Mouse (Mus musculus): ENCODE measurements at regions not wholly inside any gene's neighbourhood (a gene's known extent, or its start where the extent isn't known, plus 50 kb on each side); places are given as distances from the start of the nearest gene placed in this dataset.

DNA sequence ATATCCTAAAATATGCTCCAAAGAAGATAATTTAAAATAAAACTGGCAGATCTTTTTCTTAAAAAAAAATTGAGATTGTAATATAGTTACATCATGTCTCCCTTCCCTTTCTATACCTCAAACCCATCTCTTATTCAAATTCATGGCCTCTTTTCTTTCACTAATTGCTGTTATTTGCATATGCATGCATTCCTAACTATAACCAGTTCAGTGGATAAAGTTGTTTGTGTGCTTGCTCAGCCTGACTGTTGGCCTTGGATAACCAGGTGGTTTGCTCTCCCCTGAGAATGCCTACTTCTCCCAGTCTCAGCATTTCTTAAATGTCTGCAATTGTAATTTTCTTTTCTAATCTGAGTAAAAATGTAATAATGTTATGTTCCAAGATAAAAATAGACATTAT is 2154.8 kb downstream of the 4930444P10Rik start:
- DNase-seq: no peak

DNA sequence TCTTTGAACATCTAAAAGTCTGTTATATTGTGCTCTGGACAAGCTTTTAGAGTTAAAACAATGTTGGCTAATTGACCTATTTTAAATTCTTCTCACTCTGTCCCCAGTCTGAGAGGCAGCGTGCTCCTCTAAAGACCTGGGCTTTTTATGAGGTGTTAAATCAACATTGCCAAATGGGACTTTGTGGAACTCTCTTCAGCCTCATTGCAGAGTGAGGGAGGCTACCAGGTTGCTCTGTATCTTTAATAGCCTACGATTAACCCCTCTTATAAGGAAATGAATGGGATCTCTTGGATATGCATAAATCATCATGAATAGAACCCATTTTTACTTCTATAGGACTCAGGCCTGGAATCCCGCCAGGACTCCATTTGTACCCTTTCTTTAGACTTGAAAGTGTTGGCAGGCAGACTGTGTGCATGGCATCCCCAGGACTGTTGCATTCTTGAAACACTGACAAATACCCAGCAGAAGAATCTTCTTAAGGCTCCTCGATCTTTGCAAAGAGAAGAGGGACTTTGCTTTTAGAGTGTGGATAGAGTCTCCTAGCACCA is 2157.1 kb downstream of the 4930444P10Rik start:
- no peak for DNase-seq

DNA sequence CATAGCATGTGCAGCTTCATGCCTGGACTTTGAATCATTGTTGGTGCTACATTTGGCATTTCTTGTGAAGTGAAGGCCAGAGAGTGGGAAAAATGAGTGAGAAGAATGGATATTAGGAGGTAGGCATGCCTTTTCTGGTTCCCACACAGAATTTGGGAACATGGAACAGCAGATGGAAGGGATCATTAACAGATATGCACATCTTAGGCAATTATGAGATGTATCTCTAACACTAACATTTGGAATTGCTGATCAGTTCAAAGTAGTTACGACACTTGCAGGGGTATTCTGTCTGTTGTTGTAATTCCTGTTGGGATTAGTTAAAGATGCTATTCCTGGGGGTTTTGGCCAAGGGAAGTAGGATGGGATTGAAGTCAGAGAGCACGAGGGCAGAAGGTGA is 2164.4 kb downstream of the 4930444P10Rik start:
- no peak for DNase-seq

DNA sequence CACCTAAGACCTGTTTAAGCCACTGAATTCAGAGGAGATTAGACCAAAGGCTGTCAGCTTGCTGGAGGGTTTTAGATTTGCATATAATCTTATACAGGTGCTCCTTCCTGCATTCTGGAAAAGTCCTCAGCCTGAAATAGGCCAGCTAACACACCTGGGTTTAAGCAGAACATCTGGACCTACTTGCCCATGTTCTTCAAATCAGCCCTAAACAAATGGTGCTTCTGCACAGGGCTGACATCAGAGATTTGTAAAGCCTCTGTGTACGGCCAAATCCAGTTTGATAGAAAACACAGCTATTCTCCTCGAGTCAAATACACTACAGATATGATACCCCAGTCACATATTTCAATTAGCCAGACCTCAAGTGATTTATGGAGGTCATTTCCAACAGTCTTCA is 2165.2 kb downstream of the 4930444P10Rik start:
- DNase-seq: no peak

- DNase-seq: no peak
These were observed 2167.1 kb downstream of the 4930444P10Rik start for GRCm38 (mm10) chr1:13925994-13926393.

GRCm38 (mm10) chr1:13915216-13915615 is 2177.9 kb downstream of the 4930444P10Rik start:
- DNase-seq: no peak

DNA sequence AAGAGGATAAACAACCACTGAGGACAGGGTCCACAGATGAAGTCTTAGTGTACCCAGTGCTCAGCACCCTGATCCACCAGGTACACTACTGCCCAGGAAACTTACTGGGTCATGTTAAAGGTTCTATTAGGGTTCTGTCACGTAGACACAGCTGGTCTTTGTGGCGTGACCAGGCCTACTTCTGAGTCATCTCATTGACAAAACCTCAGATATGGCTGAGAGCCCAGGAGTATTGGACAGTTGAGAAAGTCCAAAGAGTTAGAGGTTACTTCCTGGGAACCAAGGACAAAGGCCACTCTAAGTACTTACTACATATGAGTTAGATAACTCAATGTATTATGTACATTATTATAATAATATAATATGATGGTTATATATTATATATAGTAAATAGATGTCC is 2214.0 kb downstream of the 4930444P10Rik start:
- DNase-seq: no peak

DNA sequence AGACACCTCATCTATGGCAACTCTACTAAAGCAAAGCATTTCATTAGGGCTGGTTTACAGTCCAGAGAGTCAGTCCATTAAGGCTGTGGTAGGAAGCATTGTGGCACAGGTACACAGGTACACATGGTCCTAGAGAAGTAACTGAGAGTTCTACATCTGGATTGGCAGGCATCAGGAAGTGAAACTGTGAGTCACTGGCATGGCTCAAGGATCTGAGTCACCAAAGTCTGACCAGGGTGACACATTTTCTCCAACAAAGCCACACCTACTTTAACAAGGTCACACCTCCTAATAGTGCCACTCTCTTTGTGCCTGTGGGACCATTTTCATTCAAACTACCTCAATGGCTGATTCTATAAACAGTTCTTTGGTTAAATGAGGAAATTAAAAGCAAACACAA is 2219.2 kb downstream of the 4930444P10Rik start:
- DNase-seq: no peak

GRCm38 (mm10) chr1:13872536-13872935 is 2220.6 kb downstream of the 4930444P10Rik start:
- no peak for DNase-seq

DNA sequence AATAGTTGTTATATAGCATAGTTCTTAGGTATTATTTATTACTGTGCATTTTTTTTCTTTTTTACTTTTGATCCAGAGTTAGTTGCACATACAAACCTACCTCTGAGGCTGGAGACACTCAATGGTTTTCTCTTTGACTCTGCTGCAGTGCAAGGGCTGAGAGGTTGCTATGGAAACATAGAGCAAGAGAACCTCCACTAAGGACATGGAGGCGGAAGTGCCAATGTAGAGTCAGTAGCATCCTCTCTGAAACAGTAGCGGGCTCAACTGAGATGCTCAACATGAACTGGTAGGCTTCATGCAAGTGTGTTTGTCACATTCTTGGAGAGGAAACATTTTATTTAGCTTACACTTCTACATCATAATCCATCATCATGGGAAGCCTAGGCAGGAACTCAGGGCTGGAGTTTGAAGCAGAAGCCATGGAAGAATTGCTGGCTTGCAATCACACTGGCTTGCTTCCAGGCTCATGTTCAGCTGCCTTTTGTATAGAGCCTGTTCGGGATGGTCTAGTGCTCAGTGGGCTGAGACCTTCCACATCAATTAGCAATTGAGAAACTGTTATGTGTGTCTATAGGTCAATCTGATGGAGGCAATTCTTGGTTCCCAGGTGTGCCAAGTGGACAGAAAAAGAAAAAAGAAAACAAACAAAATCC is 2222.4 kb downstream of the 4930444P10Rik start:
- no peak for DNase-seq

DNA sequence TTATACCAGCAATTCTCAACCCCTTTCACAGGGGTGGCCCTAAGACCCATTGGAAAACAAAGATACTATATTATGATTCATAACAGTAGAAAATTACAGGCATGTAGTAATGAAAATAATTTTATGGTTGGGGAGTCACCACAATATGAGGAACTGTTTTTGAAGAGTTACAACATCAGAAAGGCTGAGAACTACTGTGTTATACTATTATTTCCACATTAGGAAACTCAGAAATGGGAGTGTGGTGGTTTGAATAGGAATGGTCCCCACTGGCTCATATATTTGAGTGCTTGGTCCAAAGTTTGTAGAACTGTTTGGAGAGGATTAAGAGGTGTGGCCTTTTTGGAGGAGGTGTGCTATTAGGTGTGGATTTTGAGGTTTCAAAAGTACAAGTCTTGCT is 2227.4 kb downstream of the 4930444P10Rik start:
- no peak for DNase-seq

GRCm38 (mm10) chr1:13863712-13864111 is 2229.4 kb downstream of the 4930444P10Rik start:
- no peak for DNase-seq

DNA sequence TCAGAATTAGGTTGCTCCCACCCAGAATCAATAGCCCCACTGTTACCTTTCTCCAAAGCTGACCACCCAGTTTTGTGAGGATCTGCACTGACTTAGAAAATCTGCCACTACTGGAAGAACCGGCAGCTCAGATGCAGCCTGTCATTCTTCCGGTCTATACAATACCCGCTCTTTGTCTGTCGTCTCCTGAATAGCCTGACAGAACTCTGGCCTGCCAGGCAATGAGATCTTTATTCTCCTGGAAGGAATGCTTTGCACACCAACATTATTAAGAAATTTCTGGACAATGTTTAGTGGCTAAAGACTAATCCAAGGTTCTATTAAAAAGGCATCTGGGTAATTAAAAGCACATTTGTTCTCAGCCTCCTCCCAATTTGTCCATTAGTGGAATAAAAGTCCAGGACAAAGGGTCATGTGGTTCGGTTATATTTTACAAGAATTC is 2232.0 kb downstream of the 4930444P10Rik start:
- DNase-seq: no peak

- no peak for DNase-seq
These were observed 2232.7 kb downstream of the 4930444P10Rik start for GRCm38 (mm10) chr1:13860469-13860868.

- no peak for DNase-seq
These were observed 2233.4 kb downstream of the 4930444P10Rik start for GRCm38 (mm10) chr1:13859723-13860122.

- no peak for DNase-seq
These were observed 2234.6 kb downstream of the 4930444P10Rik start for GRCm38 (mm10) chr1:13858371-13859018.

DNA sequence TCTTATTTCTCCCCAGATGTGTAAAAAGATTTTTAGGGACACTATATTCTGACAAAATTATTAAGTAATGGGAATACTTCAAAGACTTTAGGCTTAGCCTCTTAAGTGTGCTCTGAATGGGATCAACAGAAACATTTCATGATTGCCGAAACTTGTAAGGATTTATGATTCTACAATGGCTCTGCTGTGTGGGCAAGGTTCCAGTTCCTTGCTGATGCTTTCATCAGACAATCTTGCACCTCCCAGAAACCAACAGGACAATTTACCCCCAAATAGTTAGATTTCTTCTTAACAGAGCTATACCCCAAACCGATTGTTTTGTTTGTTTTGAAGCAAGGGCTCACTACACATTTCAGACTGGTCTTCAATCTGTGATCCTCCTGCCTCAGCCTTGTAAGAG is 2236.1 kb downstream of the 4930444P10Rik start:
- DNase-seq: no peak

GRCm38 (mm10) chr1:13851144-13851543 is 2242.0 kb downstream of the 4930444P10Rik start:
- no peak for DNase-seq

GRCm38 (mm10) chr1:13849071-13849470 is 2244.1 kb downstream of the 4930444P10Rik start:
- no peak for DNase-seq

DNA sequence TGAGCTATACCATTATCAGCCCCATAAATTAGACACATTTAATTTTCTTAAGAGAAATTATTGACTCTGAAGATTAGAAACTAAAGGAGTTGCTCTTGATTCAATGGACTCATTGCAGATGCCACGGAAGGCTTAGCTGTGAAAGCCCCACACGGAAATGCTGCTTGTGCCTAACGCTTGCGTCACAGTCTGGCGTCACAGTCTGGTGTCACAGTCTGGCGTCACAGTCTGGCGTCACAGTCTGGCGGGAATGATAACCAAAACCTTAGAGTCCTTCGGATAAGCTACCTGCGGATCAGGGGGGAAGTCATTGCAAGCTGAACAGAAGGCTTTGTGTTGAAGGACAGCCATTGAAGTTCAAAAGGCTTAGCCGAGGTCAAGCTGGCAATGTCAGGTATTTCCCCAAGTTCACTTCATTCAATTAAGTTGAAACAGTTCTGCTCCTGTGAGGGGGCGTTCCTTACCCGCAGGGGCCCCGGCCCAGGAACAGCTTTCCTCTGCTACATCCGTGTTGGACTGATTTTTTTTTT is 2246.7 kb downstream of the 4930444P10Rik start:
- no peak for DNase-seq

GRCm38 (mm10) chr1:13840309-13840622 is 2252.9 kb downstream of the 4930444P10Rik start:
- no peak for DNase-seq

DNA sequence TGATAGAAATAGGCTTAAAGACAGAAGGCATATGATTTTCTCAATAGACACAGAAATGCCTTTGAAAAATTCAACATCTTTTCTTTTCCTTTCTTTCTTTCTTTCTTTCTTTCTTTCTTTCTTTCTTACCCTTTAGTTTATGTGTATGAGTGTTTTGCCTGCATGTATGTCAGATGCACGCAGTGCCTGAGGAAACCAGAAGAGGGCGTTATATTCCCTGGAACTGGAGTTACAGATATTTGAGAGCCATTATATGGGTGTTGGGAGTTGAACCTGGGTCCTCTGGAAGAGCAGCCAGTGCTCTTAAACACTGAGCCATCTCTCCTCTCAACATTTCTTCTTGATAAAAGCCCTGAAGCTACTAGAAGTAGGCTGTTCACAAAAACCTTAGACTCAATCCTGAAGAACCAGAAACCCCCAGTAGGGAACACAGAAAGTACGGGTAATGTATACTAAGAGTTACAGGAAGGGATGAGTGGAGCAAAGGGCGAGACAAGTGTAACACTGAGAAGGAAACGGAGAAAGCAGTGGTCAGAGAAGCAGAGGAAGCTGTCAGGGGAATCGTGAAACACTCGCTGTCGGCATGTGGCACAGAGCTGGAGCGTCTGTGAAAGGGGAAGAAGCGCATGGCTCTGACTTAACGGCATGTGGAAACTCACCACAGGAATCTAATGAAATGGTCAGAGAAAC is 2253.4 kb downstream of the 4930444P10Rik start:
- DNase-seq: no peak
